In genomic region chr1:88757162-88757561, GRCm38 (mm10) we compare ENCODE assay signal across 8 mouse cellular contexts. TPM values are rescaled to one million over a fixed set of nuclear protein-coding genes. Genes with fewer than 3 reads are reported as not detected.
DNase-seq lines count a peak whose midpoint lies in the region; ATAC-seq and TF ChIP-seq lines count a peak whose summit lies in the region.

No protein-coding gene starts in this region.

- no peaks in the 10 kb centered on the region for H3K9me3 ChIP-seq in heart, postnatal 0 days (replicated peaks; ENCODE audit: control insufficient read depth, low read length)

- intact Hi-C loops in left cerebral cortex, postnatal 25 days (cut with DNase I) = loop anchor here (5.0 kb wide), 3 partner anchors 280 to 315 kb away; partner anchors contain the start of gene Sh3bp4

- DNase-seq in R1 (ENCODE audit: low read depth, low spot score) = peak; percentile 43
- DNase-seq in heart, postnatal 0 days (ENCODE audit: low spot score) = peak; percentile 11
- DNase-seq in left cerebral cortex, postnatal 25 days (ENCODE audit: low spot score in 2 of 2) = peak; percentile 50 to 93
- DNase-seq in right cerebral cortex, postnatal 36 days (ENCODE audit: low spot score in 2 of 2) = peak; percentile 64 to 71
- DNase-seq in urinary bladder, postnatal 14 days (ENCODE audit: low spot score) = no peak
- DNase-seq in spleen, adult 18-20 months = no peak
- no peak for DNase-seq in cerebellum, adult 11 months

- TF ChIP-seq EP300 in heart, postnatal 0 days (IDR thresholded peaks at IDR 0.05; ENCODE audit: low read depth) = no peak

- no peaks in the 10 kb centered on the region for H3K36me3 ChIP-seq in heart, postnatal 0 days (replicated peaks; ENCODE audit: control insufficient read depth, insufficient read depth, low read length)

- no peaks in the 10 kb centered on the region for H3K27me3 ChIP-seq in heart, postnatal 0 days (ENCODE audit: control insufficient read depth, insufficient read depth, low read length)

- TF ChIP-seq CTCF in heart, postnatal 0 days (IDR thresholded peaks at IDR 0.05; ENCODE audit: low read depth) = no peak

- 0 out of 2 replicates have a peak, but pooled peaks cover 3% of the 10 kb centered on the region for H3K4me1 ChIP-seq in brown adipose tissue, adult 24 weeks (ENCODE audit: control insufficient read depth, insufficient read depth, insufficient read length, low read length)
- peaks cover 3% of the 10 kb centered on the region for H3K4me1 ChIP-seq in heart, postnatal 0 days (ENCODE audit: control insufficient read depth, insufficient read depth)

- 55% methylated on average over 7 of the region's 7 CpGs for WGBS in heart, postnatal 0 days

- H3K4me2 ChIP-seq in heart, postnatal 0 days (ENCODE audit: low read depth, low read length) = no peak overlapping the region

- ATAC-seq in heart, postnatal 0 days (ENCODE audit: insufficient read depth, low read depth) = no peak

- H3K4me3 ChIP-seq in brown adipose tissue, adult 24 weeks (ENCODE audit: insufficient read depth, low read depth, low read length) = no peak overlapping the region
- no peak overlapping the region for H3K4me3 ChIP-seq in heart, postnatal 0 days (ENCODE audit: low read depth, low read length)

- no peak overlapping the region for H3K9ac ChIP-seq in heart, postnatal 0 days (replicated peaks; ENCODE audit: low read depth, low read length)

- 0 out of 2 replicates have a peak overlapping the region, but pooled peaks have one; percentile 13 for H3K27ac ChIP-seq in brown adipose tissue, adult 24 weeks (replicated peaks; ENCODE audit: low read depth, low read length)
- H3K27ac ChIP-seq in heart, postnatal 0 days (ENCODE audit: low read depth) = peak overlapping the region; percentile 49

RNA-seq across cellular contexts. Expression of gene Arl4c, which starts 55.1 kb away (rescaled TPM):
- 0.83 and 1.2 TPM in 2 replicates for polyA plus RNA-seq in brown adipose tissue, adult 24 weeks (2012; ENCODE audit: insufficient read depth, insufficient read length, missing spikeins)
- 20.9 and 23.4 TPM in 2 replicates for total RNA-seq in heart, postnatal 0 days (2014; rRNA removed; ENCODE audit: low replicate concordance)
- 6.0 and 6.2 TPM in 2 replicates for polyA plus RNA-seq in heart, postnatal 0 days (2015; fragmentation: Nextera tagmentation; extraction: Ambion mirVana)
- 10 to 100 TPM; 32.7 to 34.7 TPM for total RNA-seq in left cerebral cortex, postnatal 25 days (2021)

Comparison
In these comparisons a context has a peak if more than half of its experiments do, and no peak if none do; other contexts are left out.
1. DNase-seq: peak in R1 (single experiment), heart, postnatal 0 days (single experiment), left cerebral cortex, postnatal 25 days (2 of 2) and right cerebral cortex, postnatal 36 days (2 of 2); none in urinary bladder, postnatal 14 days (single experiment), spleen, adult 18-20 months (0 of 2) and cerebellum, adult 11 months (single experiment).